Mouse (Mus musculus): Measurements from ENCODE around the gene Xrcc6. TPM values are rescaled to one million over a fixed set of nuclear protein-coding genes. Genes with fewer than 3 reads are reported as not detected.

Gene Xrcc6
- polyA plus RNA-seq, 1 experiment from 2014 or later: 56.9 TPM

DNA sequence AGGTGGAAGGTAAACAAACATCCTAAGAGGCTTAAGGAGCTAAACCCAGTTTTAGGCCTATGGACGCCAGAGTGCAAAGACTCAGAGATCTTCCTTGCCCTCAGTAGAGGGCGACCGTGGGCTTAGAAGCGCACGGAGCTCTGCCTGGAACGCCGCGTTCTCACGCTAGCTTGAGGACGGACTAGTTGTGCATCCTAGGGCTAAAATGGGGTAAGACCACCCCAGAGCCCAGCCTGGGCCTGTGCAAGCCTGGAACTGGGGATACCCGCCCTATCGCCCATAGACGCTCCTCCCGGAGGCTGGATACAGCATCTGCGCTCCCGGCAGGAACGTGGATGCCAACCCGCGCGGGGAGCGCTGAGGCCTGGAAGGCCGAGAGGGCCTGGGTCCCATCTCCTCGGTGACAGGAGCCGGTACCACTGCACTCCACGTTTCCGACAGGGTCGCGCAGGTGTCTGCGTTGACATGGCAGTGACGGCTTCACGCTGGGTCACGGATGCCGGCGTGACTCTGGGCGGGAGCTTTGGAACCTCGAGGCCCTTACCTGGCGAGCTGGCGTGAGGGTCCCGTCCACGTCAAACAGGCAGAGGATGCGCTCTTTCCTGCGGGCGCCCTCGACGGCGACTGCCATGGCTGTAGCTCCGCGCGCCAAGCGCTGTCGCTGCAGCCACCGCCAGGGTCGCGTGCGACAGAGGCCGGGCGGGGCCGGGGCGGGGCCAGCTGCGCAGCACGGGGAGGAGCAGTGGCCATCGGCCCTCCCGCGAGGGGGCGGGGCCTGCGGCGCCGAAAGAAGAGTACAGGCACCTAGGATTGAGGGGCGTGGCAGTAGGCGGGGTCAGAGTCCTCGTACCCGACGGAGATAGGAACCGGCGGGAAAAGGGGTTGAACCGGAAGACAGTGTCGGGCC lies 27.2 kb upstream of the Xrcc6 start, which contains the start of gene Pmm1:
Gene Pmm1 (minus strand): TSS at position 760 of the 907 bp plus-strand sequence.
- WGBS: under 1% methylated on average over 77 of the region's 77 CpGs
- Histone ChIP-seq H3K4me1 (ENCODE audit: control insufficient read depth, insufficient read depth, low read length) (no peaks in the 10 kb centered on the region), H3K36me3 (ENCODE audit: control insufficient read depth, insufficient read depth, low read length) (peaks cover 2% of the 10 kb centered on the region), H3K27ac (ENCODE audit: low read depth, low read length) (peak within 1 kb of the TSS; percentile 85), H3K27me3 (replicated peaks; ENCODE audit: control insufficient read depth, insufficient read depth, low read length) (no peaks in the 10 kb centered on the region), H3K4me3 (ENCODE audit: low read depth, low read length) (peak within 1 kb of the TSS; percentile 66), H3K9me3 (replicated peaks; ENCODE audit: control insufficient read depth, low read length) (no peaks in the 10 kb centered on the region), H3K9ac (ENCODE audit: low read length) (peak within 1 kb of the TSS; percentile 74), H3K4me2 (ENCODE audit: low read length) (peak within 1 kb of the TSS; percentile 97)
- ATAC-seq (peak; percentile 98), DNase-seq (ENCODE audit: low spot score) (peak; percentile 99)

DNA sequence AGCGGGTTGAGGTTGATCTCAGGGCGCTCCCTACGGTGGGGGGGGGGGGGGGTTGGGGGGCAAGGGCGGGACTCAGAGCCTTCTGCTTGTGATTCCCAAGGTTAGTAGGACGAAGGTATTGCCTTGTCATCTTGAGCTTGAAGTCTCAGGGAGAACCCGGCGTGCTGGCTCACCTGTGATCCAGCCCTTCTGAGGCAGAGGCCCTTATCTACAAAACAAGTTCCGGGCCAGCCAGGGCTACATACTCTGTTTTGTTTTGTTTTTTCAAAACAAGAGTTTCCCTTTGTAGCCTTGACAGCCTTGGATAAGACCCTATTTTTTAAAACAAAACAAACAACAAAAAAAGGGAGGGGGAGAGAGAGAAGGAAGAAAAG lies 26.6 kb upstream of the Xrcc6 start:
- Histone ChIP-seq H3K9ac (ENCODE audit: low read length) (peak overlapping the region; percentile 18; the same call in 1 of the 2 replicates), H3K9me3 (replicated peaks; ENCODE audit: control insufficient read depth, low read length) (no peaks in the 10 kb centered on the region), H3K4me3 (ENCODE audit: low read depth, low read length) (peak overlapping the region; percentile 66), H3K27me3 (replicated peaks; ENCODE audit: control insufficient read depth, insufficient read depth, low read length) (no peaks in the 10 kb centered on the region), H3K4me2 (ENCODE audit: low read length) (peak overlapping the region; percentile 97), H3K4me1 (ENCODE audit: control insufficient read depth, insufficient read depth, low read length) (no peaks in the 10 kb centered on the region), H3K36me3 (ENCODE audit: control insufficient read depth, insufficient read depth, low read length) (no peaks in the 10 kb centered on the region), H3K27ac (ENCODE audit: low read depth, low read length) (no peak overlapping the region)
- 2% methylated on average over 7 of the region's 8 CpGs for WGBS
- ATAC-seq: no peak; the same call in 1 of the 2 replicates
- DNase-seq (ENCODE audit: low spot score): no peak

DNA sequence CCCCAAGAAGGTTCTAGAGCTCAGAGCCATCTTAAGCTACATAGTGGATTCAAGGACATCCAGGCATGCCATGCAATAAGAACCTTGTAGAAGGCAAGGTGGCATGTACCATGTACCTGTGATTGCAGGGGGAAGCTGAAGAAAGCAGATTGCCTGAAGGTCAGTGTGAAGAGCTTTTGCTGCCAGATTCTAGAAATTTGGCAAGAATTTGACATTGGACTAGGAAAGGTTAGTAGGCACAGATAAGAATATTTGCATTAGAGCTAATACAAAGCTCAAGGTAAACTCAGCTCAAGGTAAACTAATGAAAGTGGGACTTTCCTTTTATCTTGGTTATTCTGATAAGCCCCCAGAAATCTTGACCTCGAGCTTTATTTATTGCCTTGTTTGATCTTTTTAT lies 23.4 kb upstream of the Xrcc6 start:
- ATAC-seq (no peak), DNase-seq (ENCODE audit: low spot score) (no peak)
- Histone ChIP-seq H3K9ac (ENCODE audit: low read length) (no peak overlapping the region), H3K4me1 (ENCODE audit: control insufficient read depth, insufficient read depth, low read length) (no peaks in the 10 kb centered on the region), H3K9me3 (replicated peaks; ENCODE audit: control insufficient read depth, low read length) (no peaks in the 10 kb centered on the region), H3K36me3 (ENCODE audit: control insufficient read depth, insufficient read depth, low read length) (no peaks in the 10 kb centered on the region), H3K4me3 (ENCODE audit: low read depth, low read length) (no peak overlapping the region), H3K4me2 (ENCODE audit: low read length) (no peak overlapping the region), H3K27me3 (replicated peaks; ENCODE audit: control insufficient read depth, insufficient read depth, low read length) (no peaks in the 10 kb centered on the region), H3K27ac (ENCODE audit: low read depth, low read length) (no peak overlapping the region)
- WGBS: 62% methylated on average over 1 of the region's 1 CpGs

DNA sequence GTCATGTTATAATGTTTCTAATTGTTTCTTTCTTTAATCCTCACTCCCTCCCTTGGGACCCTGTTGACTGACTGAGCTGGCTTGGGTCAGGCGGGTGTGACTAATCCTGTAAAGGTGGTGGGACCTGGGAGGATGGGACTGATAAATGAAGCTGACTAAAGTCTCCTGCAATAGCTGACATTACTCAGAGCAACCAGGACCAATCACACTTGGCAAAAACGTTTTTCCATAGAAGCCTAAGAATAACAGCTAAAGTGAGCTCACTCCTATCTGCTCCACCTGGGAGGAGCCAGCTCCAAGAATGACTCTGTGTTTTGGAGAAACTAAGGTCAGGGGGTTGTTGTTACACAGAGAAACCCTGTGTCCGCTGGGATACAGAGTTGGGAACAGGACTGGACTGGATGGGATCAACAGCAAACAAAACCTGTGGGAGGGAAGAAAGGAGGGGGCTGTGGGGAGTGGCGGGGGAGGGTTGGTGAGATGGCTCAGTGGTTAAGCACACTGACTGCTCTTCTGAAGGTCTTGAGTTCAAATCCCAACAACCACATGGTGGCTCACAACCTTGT lies 22.6 kb upstream of the Xrcc6 start:
- H3K4me1 ChIP-seq (ENCODE audit: control insufficient read depth, insufficient read depth, low read length): no peaks in the 10 kb centered on the region
- H3K9me3 ChIP-seq (replicated peaks; ENCODE audit: control insufficient read depth, low read length): no peaks in the 10 kb centered on the region
- no peak overlapping the region for H3K4me3 ChIP-seq (ENCODE audit: low read depth, low read length)
- no peak overlapping the region for H3K27ac ChIP-seq (ENCODE audit: low read depth, low read length)
- no peaks in the 10 kb centered on the region for H3K36me3 ChIP-seq (ENCODE audit: control insufficient read depth, insufficient read depth, low read length)
- H3K9ac ChIP-seq (ENCODE audit: low read length): no peak overlapping the region
- H3K4me2 ChIP-seq (ENCODE audit: low read length): no peak overlapping the region
- no peaks in the 10 kb centered on the region for H3K27me3 ChIP-seq (replicated peaks; ENCODE audit: control insufficient read depth, insufficient read depth, low read length)
- no peak for DNase-seq (ENCODE audit: low spot score)
- 65% methylated on average over 4 of the region's 4 CpGs for WGBS
- ATAC-seq: no peak

DNA sequence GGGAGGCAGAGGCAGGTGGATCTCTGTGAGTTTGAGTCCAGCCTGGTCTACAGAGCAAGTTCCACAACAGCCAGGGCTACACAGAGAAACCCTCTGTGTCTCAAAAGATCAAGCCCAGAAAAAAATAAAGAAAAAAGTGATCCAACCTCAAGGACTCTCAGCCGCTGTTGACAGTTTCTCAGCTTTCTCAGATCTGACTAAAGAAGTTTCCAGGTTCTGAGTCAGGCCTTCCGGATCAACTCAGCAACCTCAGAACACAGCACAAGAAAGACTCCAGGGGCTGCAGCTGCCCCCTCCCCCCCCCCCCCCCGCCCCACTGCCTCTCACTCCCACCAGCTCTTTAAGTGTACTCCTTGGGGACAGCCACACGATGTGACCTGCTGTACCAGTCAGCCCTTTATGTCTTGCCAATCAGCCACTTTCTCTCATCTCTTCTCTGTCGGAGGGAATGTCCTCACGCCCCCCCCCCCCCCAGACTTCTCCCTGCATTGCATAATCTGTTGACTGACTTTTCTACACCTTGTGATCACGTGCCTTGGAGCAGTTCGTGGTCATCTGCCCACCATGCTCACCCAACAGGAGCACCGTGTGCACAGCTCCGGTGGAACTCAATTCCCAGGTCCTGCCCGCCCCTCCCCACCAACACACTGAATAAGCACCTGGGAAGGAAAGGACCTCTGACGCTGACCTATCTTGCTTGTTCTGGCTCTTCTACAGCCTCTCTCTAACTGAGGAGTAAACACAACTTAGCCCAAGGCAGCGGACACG lies 21.4 kb upstream of the Xrcc6 start:
- 84% methylated on average over 12 of the region's 14 CpGs for WGBS
- no peak for ATAC-seq

DNA sequence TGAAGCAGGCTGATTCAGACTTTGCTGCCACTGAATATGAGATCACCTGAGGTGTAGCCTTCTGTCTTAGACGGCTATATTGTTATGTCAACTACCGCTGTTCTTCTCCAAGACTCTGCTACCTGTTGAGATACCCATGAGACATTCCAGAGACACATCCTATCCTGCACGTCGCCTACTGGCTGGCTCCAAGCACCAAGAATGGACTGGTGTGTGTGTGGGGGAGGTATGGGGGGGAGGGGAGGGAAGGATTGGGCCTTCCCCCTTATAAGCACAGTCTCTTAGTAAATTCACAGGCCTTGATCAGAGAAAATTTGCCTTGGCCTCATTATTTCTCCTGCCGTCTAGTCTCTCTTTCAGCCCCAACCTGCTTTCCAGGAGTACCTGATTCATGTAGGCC lies 19.8 kb upstream of the Xrcc6 start:
- DNase-seq (ENCODE audit: low spot score): no peak
- 89% methylated on average over 5 of the region's 5 CpGs for WGBS
- Histone ChIP-seq H3K4me3 (ENCODE audit: low read depth, low read length) (no peak overlapping the region), H3K9ac (ENCODE audit: low read length) (no peak overlapping the region), H3K4me1 (ENCODE audit: control insufficient read depth, insufficient read depth, low read length) (no peaks in the 10 kb centered on the region), H3K27ac (ENCODE audit: low read depth, low read length) (no peak overlapping the region), H3K4me2 (ENCODE audit: low read length) (no peak overlapping the region), H3K36me3 (ENCODE audit: control insufficient read depth, insufficient read depth, low read length) (no peaks in the 10 kb centered on the region), H3K9me3 (replicated peaks; ENCODE audit: control insufficient read depth, low read length) (peaks cover 3% of the 10 kb centered on the region; the same call in 1 of the 2 replicates), H3K27me3 (replicated peaks; ENCODE audit: control insufficient read depth, insufficient read depth, low read length) (no peaks in the 10 kb centered on the region)
- ATAC-seq: no peak

More for the DNA sequence above, 21.4 kb upstream of the Xrcc6 start:
- Histone ChIP-seq H3K4me1 (ENCODE audit: control insufficient read depth, insufficient read depth, low read length) (no peaks in the 10 kb centered on the region), H3K4me2 (ENCODE audit: low read length) (no peak overlapping the region), H3K9me3 (replicated peaks; ENCODE audit: control insufficient read depth, low read length) (no peaks in the 10 kb centered on the region), H3K4me3 (ENCODE audit: low read depth, low read length) (no peak overlapping the region), H3K27me3 (replicated peaks; ENCODE audit: control insufficient read depth, insufficient read depth, low read length) (no peaks in the 10 kb centered on the region), H3K9ac (ENCODE audit: low read length) (no peak overlapping the region), H3K36me3 (ENCODE audit: control insufficient read depth, insufficient read depth, low read length) (no peaks in the 10 kb centered on the region), H3K27ac (ENCODE audit: low read depth, low read length) (no peak overlapping the region)
- no peak for DNase-seq (ENCODE audit: low spot score)

DNA sequence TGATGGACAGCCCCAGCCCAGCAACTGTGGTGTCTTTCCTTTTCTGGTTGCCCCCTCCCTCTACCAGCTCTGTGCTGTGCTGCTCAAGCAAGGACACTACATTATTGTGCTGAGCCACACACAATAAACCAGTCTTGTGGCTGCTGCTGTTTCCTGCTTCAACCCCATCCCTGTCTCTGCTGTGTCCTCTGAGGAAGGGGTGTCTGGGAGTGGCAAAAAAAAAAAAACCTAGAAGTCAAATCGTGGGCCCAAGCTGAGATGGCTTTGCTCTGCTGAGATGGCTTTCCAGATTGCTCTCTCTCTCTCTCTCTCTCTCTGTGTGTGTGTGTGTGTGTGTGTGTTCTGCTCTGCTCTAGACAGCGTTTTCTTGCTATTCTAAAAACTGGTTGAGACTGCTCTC lies 19.2 kb upstream of the Xrcc6 start:
- no peak overlapping the region for H3K4me3 ChIP-seq (ENCODE audit: low read depth, low read length)
- no peaks in the 10 kb centered on the region for H3K27me3 ChIP-seq (replicated peaks; ENCODE audit: control insufficient read depth, insufficient read depth, low read length)
- no peak for DNase-seq (ENCODE audit: low spot score)
- no peaks in the 10 kb centered on the region for H3K36me3 ChIP-seq (ENCODE audit: control insufficient read depth, insufficient read depth, low read length)
- WGBS: 69% methylated on average over 2 of the region's 2 CpGs
- no peak overlapping the region for H3K27ac ChIP-seq (ENCODE audit: low read depth, low read length)
- H3K4me2 ChIP-seq (ENCODE audit: low read length): no peak overlapping the region
- no peaks in the 10 kb centered on the region for H3K4me1 ChIP-seq (ENCODE audit: control insufficient read depth, insufficient read depth, low read length)
- peaks cover 3% of the 10 kb centered on the region; the same call in 1 of the 2 replicates for H3K9me3 ChIP-seq (replicated peaks; ENCODE audit: control insufficient read depth, low read length)
- H3K9ac ChIP-seq (ENCODE audit: low read length): no peak overlapping the region
- ATAC-seq: no peak

DNA sequence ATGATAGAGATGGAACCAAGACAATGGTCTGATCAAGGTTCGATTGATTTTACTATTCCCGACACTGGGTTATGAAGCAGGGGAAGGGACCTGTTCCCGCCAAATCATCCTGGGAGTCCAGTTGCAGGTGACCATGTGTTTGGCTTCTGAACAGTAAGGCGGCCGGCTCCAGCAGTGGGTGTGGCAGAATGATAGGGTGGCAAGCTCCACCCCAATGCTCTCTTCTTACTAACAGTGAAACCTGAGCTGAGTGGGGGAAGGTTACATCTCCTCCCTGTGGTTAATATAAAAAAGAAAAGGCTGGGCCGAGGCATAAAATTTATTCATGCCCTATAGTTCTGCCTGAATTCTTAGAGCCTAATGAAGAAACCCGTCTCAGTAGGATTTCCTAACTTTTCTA lies 18.5 kb upstream of the Xrcc6 start:
- 55% methylated on average over 7 of the region's 7 CpGs for WGBS
- H3K4me1 ChIP-seq (ENCODE audit: control insufficient read depth, insufficient read depth, low read length): no peaks in the 10 kb centered on the region
- no peaks in the 10 kb centered on the region for H3K27me3 ChIP-seq (replicated peaks; ENCODE audit: control insufficient read depth, insufficient read depth, low read length)
- H3K27ac ChIP-seq (ENCODE audit: low read depth, low read length): no peak overlapping the region
- H3K36me3 ChIP-seq (ENCODE audit: control insufficient read depth, insufficient read depth, low read length): no peaks in the 10 kb centered on the region
- peaks cover 3% of the 10 kb centered on the region; the same call in 1 of the 2 replicates for H3K9me3 ChIP-seq (replicated peaks; ENCODE audit: control insufficient read depth, low read length)
- no peak overlapping the region for H3K9ac ChIP-seq (ENCODE audit: low read length)
- H3K4me3 ChIP-seq (ENCODE audit: low read depth, low read length): no peak overlapping the region
- no peak for ATAC-seq
- DNase-seq (ENCODE audit: low spot score): no peak
- no peak overlapping the region for H3K4me2 ChIP-seq (ENCODE audit: low read length)

Data from forebrain, embryonic 14.5 days (tissue).